Mouse (Mus musculus): ENCODE data around the gene Gak. TPM values are rescaled to one million over a fixed set of nuclear protein-coding genes. Genes with fewer than 3 reads are reported as not detected.
A peak's percentile ranks its signal among the peaks of the same experiment; 100 is the strongest.

Gak gene
- polyA plus RNA-seq, 1 experiment from 2014 or later: 53.4 TPM

DNA sequence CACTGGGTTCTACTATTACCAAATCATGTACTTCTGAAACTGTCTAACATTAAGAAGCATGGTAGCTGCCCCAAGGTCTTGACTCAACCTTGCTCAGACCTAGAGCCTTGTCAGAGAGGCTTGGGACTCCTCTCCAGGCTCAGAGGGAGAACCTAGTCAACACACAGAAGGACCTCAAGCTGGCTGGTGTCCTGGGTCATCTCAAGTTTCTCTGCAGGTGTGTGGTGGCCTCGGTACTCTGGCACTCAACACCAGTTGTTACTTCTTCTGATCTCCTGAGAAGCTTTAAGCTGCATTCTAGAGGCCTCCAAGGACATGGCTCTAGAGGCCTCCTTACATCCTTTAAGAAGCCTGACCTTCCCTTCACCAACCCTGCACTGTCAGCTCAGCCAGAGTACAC is 75.5 kb downstream of the Gak start:
- 83% methylated on average over 1 of the region's 1 CpGs for WGBS

DNA sequence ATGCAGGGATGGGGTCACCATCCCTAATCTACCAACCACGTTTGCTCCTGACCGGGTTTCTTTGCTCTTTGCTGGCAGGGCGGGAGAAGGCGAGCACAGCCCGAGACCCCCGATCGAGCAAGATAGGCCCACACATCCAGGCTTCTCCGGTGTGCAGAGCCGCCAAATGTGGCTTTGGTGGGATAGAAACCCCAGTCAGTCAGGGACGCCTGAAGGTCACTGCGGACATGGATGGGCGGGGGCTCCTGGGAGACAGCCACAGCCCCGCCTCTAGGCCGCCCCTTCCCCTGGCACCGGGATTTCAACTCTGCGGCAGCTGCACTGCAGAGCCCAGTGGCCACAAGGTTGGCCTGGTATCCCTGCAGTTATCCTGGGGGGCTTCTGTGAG is 79.4 kb downstream of the Gak start:
- no peaks in the 10 kb centered on the region for H3K9me3 ChIP-seq (ENCODE audit: control insufficient read depth, low read length)
- under 1% methylated on average over 16 of the region's 16 CpGs for WGBS
- H3K36me3 ChIP-seq (ENCODE audit: control insufficient read depth, insufficient read depth, low read length): no peaks in the 10 kb centered on the region
- no peak overlapping the region for H3K27ac ChIP-seq (ENCODE audit: low read depth, low read length)
- peak overlapping the region; percentile 69 for H3K4me2 ChIP-seq (ENCODE audit: low read depth)
- H3K9ac ChIP-seq (ENCODE audit: low read length): peak overlapping the region; percentile 40
- H3K4me3 ChIP-seq (ENCODE audit: low read depth, low read length): peak overlapping the region; percentile 40
- H3K4me1 ChIP-seq (ENCODE audit: control insufficient read depth, insufficient read depth, low read length): no peaks in the 10 kb centered on the region; the same call in 1 of the 2 replicates
- ATAC-seq (ENCODE audit: insufficient read depth, low FRiP score, low TSS enrichment) (peak; percentile 56; the same call in 1 of the 2 replicates), DNase-seq (ENCODE audit: low spot score) (no peak)
- peaks cover 23% of the 10 kb centered on the region for H3K27me3 ChIP-seq (ENCODE audit: control insufficient read depth, insufficient read depth, low read length)

More for the DNA sequence above, 75.5 kb downstream of the Gak start:
- ATAC-seq (ENCODE audit: insufficient read depth, low FRiP score, low TSS enrichment): no peak
- Histone ChIP-seq H3K4me2 (ENCODE audit: low read depth) (no peak overlapping the region), H3K4me1 (ENCODE audit: control insufficient read depth, insufficient read depth, low read length) (no peaks in the 10 kb centered on the region; the same call in 1 of the 2 replicates), H3K36me3 (ENCODE audit: control insufficient read depth, insufficient read depth, low read length) (no peaks in the 10 kb centered on the region), H3K27ac (ENCODE audit: low read depth, low read length) (no peak overlapping the region), H3K27me3 (ENCODE audit: control insufficient read depth, insufficient read depth, low read length) (peaks cover 16% of the 10 kb centered on the region), H3K9me3 (ENCODE audit: control insufficient read depth, low read length) (no peaks in the 10 kb centered on the region), H3K4me3 (ENCODE audit: low read depth, low read length) (no peak overlapping the region), H3K9ac (ENCODE audit: low read length) (no peak overlapping the region)
- no peak for DNase-seq (ENCODE audit: low spot score)

- Histone ChIP-seq H3K9ac (ENCODE audit: low read length) (peak within 1 kb of the TSS; percentile 40), H3K27me3 (ENCODE audit: control insufficient read depth, insufficient read depth, low read length) (peaks cover 23% of the 10 kb centered on the region), H3K9me3 (ENCODE audit: control insufficient read depth, low read length) (no peaks in the 10 kb centered on the region), H3K27ac (ENCODE audit: low read depth, low read length) (no peak within 1 kb of the TSS), H3K36me3 (ENCODE audit: control insufficient read depth, insufficient read depth, low read length) (no peaks in the 10 kb centered on the region), H3K4me2 (ENCODE audit: low read depth) (peak within 1 kb of the TSS; percentile 69), H3K4me3 (ENCODE audit: low read depth, low read length) (peak within 1 kb of the TSS; percentile 40), H3K4me1 (ENCODE audit: control insufficient read depth, insufficient read depth, low read length) (no peaks in the 10 kb centered on the region; the same call in 1 of the 2 replicates)
- under 1% methylated on average over 43 of the region's 56 CpGs for WGBS
- peak; percentile 87 for ATAC-seq (ENCODE audit: insufficient read depth, low FRiP score, low TSS enrichment)
- DNase-seq (ENCODE audit: low spot score): peak; percentile 78
Observed at GRCm38 (mm10) chr5:108549489-108550206, 79.9 kb downstream of the Gak start, which contains the start of gene Cplx1. Cplx1 (minus strand) TSS chr5:108550024.

- H3K4me1 ChIP-seq (ENCODE audit: control insufficient read depth, insufficient read depth, low read length): no peaks in the 10 kb centered on the region; the same call in 1 of the 2 replicates
- H3K9me3 ChIP-seq (ENCODE audit: control insufficient read depth, low read length): no peaks in the 10 kb centered on the region
- H3K27me3 ChIP-seq (ENCODE audit: control insufficient read depth, insufficient read depth, low read length): peaks cover 23% of the 10 kb centered on the region
- H3K9ac ChIP-seq (ENCODE audit: low read length): peak overlapping the region; percentile 40
- peak overlapping the region; percentile 40 for H3K4me3 ChIP-seq (ENCODE audit: low read depth, low read length)
- 21% methylated on average over 7 of the region's 7 CpGs for WGBS
- no peaks in the 10 kb centered on the region for H3K36me3 ChIP-seq (ENCODE audit: control insufficient read depth, insufficient read depth, low read length)
- ATAC-seq (ENCODE audit: insufficient read depth, low FRiP score, low TSS enrichment): no peak
- H3K27ac ChIP-seq (ENCODE audit: low read depth, low read length): no peak overlapping the region
- no peak for DNase-seq (ENCODE audit: low spot score)
- peak overlapping the region; percentile 69 for H3K4me2 ChIP-seq (ENCODE audit: low read depth)
Observed at GRCm38 (mm10) chr5:108549137-108549488, 80.4 kb downstream of the Gak start.

DNA sequence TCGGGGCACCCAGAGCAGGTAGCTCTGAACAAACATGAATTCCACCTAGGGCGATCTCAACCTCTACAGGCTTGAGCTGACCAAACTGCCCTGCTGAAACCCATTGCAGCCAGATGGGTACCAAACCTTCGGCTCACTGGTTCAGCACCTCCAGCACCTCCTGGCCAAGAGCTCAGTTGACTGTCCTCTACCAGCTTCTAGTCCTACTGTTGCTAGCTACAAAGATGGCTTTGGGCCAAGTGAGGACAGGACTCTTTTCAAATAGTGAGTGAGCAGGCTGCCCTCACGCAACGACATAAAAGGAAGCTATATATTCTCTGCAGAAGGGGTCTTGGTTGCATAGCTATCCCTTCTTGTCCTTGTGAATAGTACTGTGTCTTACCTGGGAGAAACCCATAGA is 81.9 kb downstream of the Gak start:
- H3K4me3 ChIP-seq (ENCODE audit: low read depth, low read length): no peak overlapping the region
- DNase-seq (ENCODE audit: low spot score): no peak
- H3K9me3 ChIP-seq (ENCODE audit: control insufficient read depth, low read length): no peaks in the 10 kb centered on the region
- peaks cover 23% of the 10 kb centered on the region for H3K27me3 ChIP-seq (ENCODE audit: control insufficient read depth, insufficient read depth, low read length)
- H3K4me2 ChIP-seq (ENCODE audit: low read depth): no peak overlapping the region
- H3K4me1 ChIP-seq (ENCODE audit: control insufficient read depth, insufficient read depth, low read length): no peaks in the 10 kb centered on the region; the same call in 1 of the 2 replicates
- 95% methylated on average over 5 of the region's 5 CpGs for WGBS
- H3K36me3 ChIP-seq (ENCODE audit: control insufficient read depth, insufficient read depth, low read length): no peaks in the 10 kb centered on the region
- ATAC-seq (ENCODE audit: insufficient read depth, low FRiP score, low TSS enrichment): no peak
- H3K27ac ChIP-seq (ENCODE audit: low read depth, low read length): no peak overlapping the region
- no peak overlapping the region for H3K9ac ChIP-seq (ENCODE audit: low read length)

- H3K4me1 ChIP-seq (ENCODE audit: control insufficient read depth, insufficient read depth, low read length): no peaks in the 10 kb centered on the region
- 73% methylated on average over 7 of the region's 7 CpGs for WGBS
Observed at GRCm38 (mm10) chr5:108543516-108544291, 85.9 kb downstream of the Gak start.

DNA sequence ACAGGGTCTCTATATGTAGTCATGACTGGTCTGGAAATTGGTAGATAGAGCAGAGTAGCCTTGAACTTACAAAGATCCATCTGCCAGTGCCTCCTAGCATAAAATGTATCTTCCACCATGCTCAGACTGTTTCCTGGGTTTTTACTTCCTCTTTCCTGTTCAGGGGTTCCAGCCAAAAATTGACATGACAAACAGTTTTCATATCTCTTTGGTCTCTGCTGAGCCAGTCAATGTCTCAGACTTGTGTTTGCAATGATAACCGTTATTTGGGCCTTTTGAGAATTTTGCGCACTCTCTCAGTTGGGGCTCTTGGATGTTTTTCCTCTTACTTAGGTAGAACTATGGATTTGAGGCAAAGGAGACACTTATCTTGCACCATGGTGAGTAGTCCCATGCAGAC is 95.4 kb downstream of the Gak start:
- no peaks in the 10 kb centered on the region for H3K27me3 ChIP-seq (ENCODE audit: control insufficient read depth, insufficient read depth, low read length)
- no peak overlapping the region for H3K9ac ChIP-seq (ENCODE audit: low read length)
- ATAC-seq (ENCODE audit: insufficient read depth, low FRiP score, low TSS enrichment) (no peak), DNase-seq (ENCODE audit: low spot score) (no peak)
- no peaks in the 10 kb centered on the region for H3K4me1 ChIP-seq (ENCODE audit: control insufficient read depth, insufficient read depth, low read length)
- 91% methylated on average over 2 of the region's 2 CpGs for WGBS
- H3K27ac ChIP-seq (ENCODE audit: low read depth, low read length): no peak overlapping the region
- no peaks in the 10 kb centered on the region; the same call in 1 of the 2 replicates for H3K9me3 ChIP-seq (ENCODE audit: control insufficient read depth, low read length)
- no peak overlapping the region for H3K4me2 ChIP-seq (ENCODE audit: low read depth)
- no peak overlapping the region for H3K4me3 ChIP-seq (ENCODE audit: low read depth, low read length)
- H3K36me3 ChIP-seq (ENCODE audit: control insufficient read depth, insufficient read depth, low read length): no peaks in the 10 kb centered on the region

More at GRCm38 (mm10) chr5:108543516-108544291, 85.9 kb downstream of the Gak start:
- DNase-seq (ENCODE audit: low spot score) (no peak), ATAC-seq (ENCODE audit: insufficient read depth, low FRiP score, low TSS enrichment) (no peak)
- Histone ChIP-seq H3K4me3 (ENCODE audit: low read depth, low read length) (no peak overlapping the region), H3K9ac (ENCODE audit: low read length) (no peak overlapping the region), H3K27ac (ENCODE audit: low read depth, low read length) (no peak overlapping the region), H3K4me2 (ENCODE audit: low read depth) (no peak overlapping the region), H3K27me3 (ENCODE audit: control insufficient read depth, insufficient read depth, low read length) (peaks cover 4% of the 10 kb centered on the region), H3K9me3 (ENCODE audit: control insufficient read depth, low read length) (no peaks in the 10 kb centered on the region), H3K36me3 (ENCODE audit: control insufficient read depth, insufficient read depth, low read length) (no peaks in the 10 kb centered on the region)

DNA sequence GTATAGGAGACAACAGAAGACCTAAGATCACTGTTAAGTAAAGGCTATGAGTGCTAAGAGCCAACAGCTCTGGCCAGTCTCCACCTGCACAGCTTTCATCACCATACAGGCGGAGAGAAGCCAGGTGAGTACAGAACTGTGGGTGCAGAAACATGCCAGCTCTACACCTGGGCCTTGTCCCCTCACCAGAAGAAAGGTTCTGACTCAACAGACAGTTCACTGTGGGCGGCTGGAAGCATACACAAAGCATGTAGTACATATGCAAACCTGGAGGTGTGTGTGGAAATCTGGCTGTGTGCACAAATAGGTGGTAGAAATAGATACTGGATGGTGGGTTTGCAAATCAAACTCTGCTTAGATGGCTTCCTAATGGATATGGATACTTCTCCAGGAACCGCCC is 107.0 kb downstream of the Gak start:
- Histone ChIP-seq H3K27me3 (ENCODE audit: control insufficient read depth, insufficient read depth, low read length) (no peaks in the 10 kb centered on the region), H3K4me1 (ENCODE audit: control insufficient read depth, insufficient read depth, low read length) (no peaks in the 10 kb centered on the region), H3K9me3 (ENCODE audit: control insufficient read depth, low read length) (no peaks in the 10 kb centered on the region), H3K36me3 (ENCODE audit: control insufficient read depth, insufficient read depth, low read length) (no peaks in the 10 kb centered on the region), H3K27ac (ENCODE audit: low read depth, low read length) (no peak overlapping the region), H3K4me3 (ENCODE audit: low read depth, low read length) (no peak overlapping the region), H3K9ac (ENCODE audit: low read length) (no peak overlapping the region), H3K4me2 (ENCODE audit: low read depth) (no peak overlapping the region)
- no peak for DNase-seq (ENCODE audit: low spot score)
- no peak for ATAC-seq (ENCODE audit: insufficient read depth, low FRiP score, low TSS enrichment)
- 89% methylated on average over 3 of the region's 3 CpGs for WGBS
